Mouse (Mus musculus) megakaryocyte, embryonic 14.5 days (primary cell): ENCODE data around the gene Sars. TPM values are rescaled to one million over a fixed set of nuclear protein-coding genes. Genes with fewer than 3 reads are reported as not detected.
A peak's percentile ranks its signal among the peaks of the same experiment; 100 is the strongest.

Experiments used
- H3K27me3 ChIP-seq: replicated peaks from 2 replicates; pipeline ENCODE3; 2012; ENCODE audit warnings: inconsistent platforms
- H3K36me3 ChIP-seq: replicated peaks from 2 replicates; pipeline ENCODE3; 2012; ENCODE audit warnings: low read length, inconsistent platforms, mixed read lengths
- H3K4me1 ChIP-seq: 2 replicates; pipeline ENCODE4 v1.6.1; 2012; ENCODE audit warnings: inconsistent platforms
- H3K4me3 ChIP-seq: replicated peaks from 2 replicates; pipeline ENCODE3; 2012; ENCODE audit warnings: moderate library complexity, mild to moderate bottlenecking, inconsistent platforms
- H3K9me3 ChIP-seq: 2 replicates; pipeline ENCODE4 v1.6.1; 2012; ENCODE audit warnings: inconsistent platforms
- FLI1 ChIP-seq: IDR thresholded peaks from 2 replicates; pipeline ENCODE4 v1.6.1; 2012; ENCODE audit warnings: low read length, inconsistent platforms, mixed read lengths
- GATA1 ChIP-seq: IDR thresholded peaks from 3 replicates; pipeline ENCODE4 v1.6.1; 2012; ENCODE audit warnings: mixed read lengths, low read length, inconsistent platforms, borderline replicate concordance
- polyA plus RNA-seq: library from polyadenylated mRNA; stranded (reverse); fragments of >175 nt; gene quantifications from 2 replicates; pipeline ENCODE4 v1.2.3, GENCODE M21; 2012; ENCODE audit warnings: low replicate concordance; ENCODE audit not compliant: insufficient read depth

Sars gene
- polyA plus RNA-seq, 1 experiment: 129 TPM

GRCm38 (mm10) chr3:108458380-108458779 lies 13.4 kb upstream of the Sars start:
- TF ChIP-seq FLI1: no peak
- no peak for TF ChIP-seq GATA1
- peaks cover 36% of the 10 kb centered on the region for H3K27me3 ChIP-seq
- peak overlapping the region; percentile 73 for H3K4me3 ChIP-seq
- H3K36me3 ChIP-seq: no peaks in the 10 kb centered on the region
- H3K9me3 ChIP-seq: no peaks in the 10 kb centered on the region
- H3K4me1 ChIP-seq: peaks cover 9% of the 10 kb centered on the region

GRCm38 (mm10) chr3:108454172-108454571 lies 9.2 kb upstream of the Sars start:
- Histone ChIP-seq H3K4me1 (peaks cover 9% of the 10 kb centered on the region), H3K36me3 (no peaks in the 10 kb centered on the region), H3K9me3 (no peaks in the 10 kb centered on the region), H3K4me3 (no peak overlapping the region), H3K27me3 (peaks cover 37% of the 10 kb centered on the region)
- TF ChIP-seq GATA1: no peak
- no peak for TF ChIP-seq FLI1

- peaks cover 4% of the 10 kb centered on the region; the same call in 1 of the 2 replicates for H3K4me1 ChIP-seq
- TF ChIP-seq GATA1 (no peak), FLI1 (no peak)
- H3K27me3 ChIP-seq: peaks cover 34% of the 10 kb centered on the region
- no peaks in the 10 kb centered on the region for H3K9me3 ChIP-seq
- H3K4me3 ChIP-seq: no peak overlapping the region
- H3K36me3 ChIP-seq: no peaks in the 10 kb centered on the region
These were observed 7.0 kb upstream of the Sars start for GRCm38 (mm10) chr3:108451969-108452368.

- H3K36me3 ChIP-seq: peaks cover 23% of the 10 kb centered on the region
- TF ChIP-seq FLI1: no peak
- no peak for TF ChIP-seq GATA1
- H3K4me3 ChIP-seq: peak overlapping the region; percentile 99
- peaks cover 12% of the 10 kb centered on the region for H3K27me3 ChIP-seq
- H3K9me3 ChIP-seq: no peaks in the 10 kb centered on the region
- peaks cover 46% of the 10 kb centered on the region for H3K4me1 ChIP-seq
These were observed 327 bp upstream of the Sars start for GRCm38 (mm10) chr3:108445366-108445705.

- no peaks in the 10 kb centered on the region for H3K9me3 ChIP-seq
- H3K4me1 ChIP-seq: peaks cover 54% of the 10 kb centered on the region
- TF ChIP-seq FLI1 (peak; percentile 51; the same call in 1 of the 2 replicates), GATA1 (no peak)
- H3K4me3 ChIP-seq: peak overlapping the region; percentile 99
- H3K27me3 ChIP-seq: peaks cover 5% of the 10 kb centered on the region
- H3K36me3 ChIP-seq: peaks cover 34% of the 10 kb centered on the region
These were observed 980 bp downstream of the Sars start for GRCm38 (mm10) chr3:108444029-108444428.

GRCm38 (mm10) chr3:108436380-108436714 lies 8.7 kb downstream of the Sars start:
- Histone ChIP-seq H3K4me1 (peaks cover 46% of the 10 kb centered on the region), H3K9me3 (no peaks in the 10 kb centered on the region), H3K4me3 (no peak overlapping the region), H3K27me3 (no peaks in the 10 kb centered on the region), H3K36me3 (peaks cover 96% of the 10 kb centered on the region)
- TF ChIP-seq FLI1: no peak
- no peak for TF ChIP-seq GATA1

GRCm38 (mm10) chr3:108435701-108436379 lies 9.2 kb downstream of the Sars start:
- H3K4me1 ChIP-seq: peaks cover 43% of the 10 kb centered on the region
- H3K27me3 ChIP-seq: no peaks in the 10 kb centered on the region
- peak overlapping the region; percentile 46 for H3K4me3 ChIP-seq
- no peaks in the 10 kb centered on the region for H3K9me3 ChIP-seq
- H3K36me3 ChIP-seq: peaks cover 96% of the 10 kb centered on the region
- TF ChIP-seq FLI1 (no peak), GATA1 (no peak)

GRCm38 (mm10) chr3:108433881-108434495 lies 11.0 kb downstream of the Sars start:
- H3K36me3 ChIP-seq: peaks cover 95% of the 10 kb centered on the region
- peaks cover 30% of the 10 kb centered on the region for H3K4me1 ChIP-seq
- no peak for TF ChIP-seq GATA1
- H3K27me3 ChIP-seq: no peaks in the 10 kb centered on the region
- no peak overlapping the region for H3K4me3 ChIP-seq
- H3K9me3 ChIP-seq: no peaks in the 10 kb centered on the region

- no peak for TF ChIP-seq GATA1
- no peak for TF ChIP-seq FLI1
- no peak overlapping the region for H3K4me3 ChIP-seq
These were observed 11.7 kb downstream of the Sars start for GRCm38 (mm10) chr3:108433188-108433880.

GRCm38 (mm10) chr3:108432542-108433187 lies 12.3 kb downstream of the Sars start:
- TF ChIP-seq FLI1 (no peak), GATA1 (no peak)
- Histone ChIP-seq H3K36me3 (peaks cover 97% of the 10 kb centered on the region), H3K4me3 (no peak overlapping the region)

More at GRCm38 (mm10) chr3:108433188-108433880, 11.7 kb downstream of the Sars start:
- Histone ChIP-seq H3K4me1 (peaks cover 24% of the 10 kb centered on the region), H3K27me3 (no peaks in the 10 kb centered on the region), H3K36me3 (peaks cover 95% of the 10 kb centered on the region), H3K9me3 (no peaks in the 10 kb centered on the region)

GRCm38 (mm10) chr3:108425624-108426018 lies 19.4 kb downstream of the Sars start:
- H3K4me3 ChIP-seq: no peak overlapping the region
- no peaks in the 10 kb centered on the region for H3K9me3 ChIP-seq
- peaks cover 63% of the 10 kb centered on the region for H3K36me3 ChIP-seq
- H3K4me1 ChIP-seq: peaks cover 25% of the 10 kb centered on the region
- H3K27me3 ChIP-seq: peaks cover 5% of the 10 kb centered on the region
- TF ChIP-seq FLI1 (no peak), GATA1 (no peak)

More at GRCm38 (mm10) chr3:108432542-108433187, 12.3 kb downstream of the Sars start:
- H3K4me1 ChIP-seq: peaks cover 21% of the 10 kb centered on the region
- H3K27me3 ChIP-seq: no peaks in the 10 kb centered on the region
- no peaks in the 10 kb centered on the region for H3K9me3 ChIP-seq
